Mouse (Mus musculus): ENCODE measurements around the gene Gm29289.
"Not testable (repeated sequence)": the region's sequence is repeated elsewhere in the genome, so short reads cannot be mapped to it uniquely, and the experiment has no call there.

Gm29289 gene

DNA sequence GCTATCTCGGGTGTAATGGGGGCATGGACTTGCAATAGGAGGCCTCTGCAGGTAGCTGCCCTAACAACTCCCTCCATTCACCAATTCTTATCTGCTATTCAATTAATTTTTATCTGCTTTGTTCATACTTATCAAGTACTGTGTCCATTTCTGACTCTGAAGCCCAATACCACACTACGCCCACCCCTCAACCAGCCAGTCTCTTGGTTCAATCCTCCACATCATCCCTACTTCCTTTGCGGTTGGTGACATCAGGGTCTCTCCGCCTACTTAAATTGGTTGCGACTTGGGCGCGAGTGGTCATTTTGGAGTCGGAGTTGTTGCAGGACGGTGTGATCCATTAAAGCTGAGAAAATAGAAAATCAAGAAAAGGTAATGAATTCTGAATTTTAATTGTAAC, at the start of gene Gm29289:
Gm29289 (plus strand) TSS at position 301 of the 400 bp plus-strand sequence.
- DNase-seq, result not testable (repeated sequence)

GRCm38 (mm10) chrY:2900689-2901088, 31.7 kb upstream of the Gm29289 start, which contains the start of gene Gm10352:
TSS of gene Gm10352 (plus strand) at chrY:2900989.
- not testable (repeated sequence) for DNase-seq

All from cerebellum, adult 9-11 months (tissue).